In the genomic region with DNA sequence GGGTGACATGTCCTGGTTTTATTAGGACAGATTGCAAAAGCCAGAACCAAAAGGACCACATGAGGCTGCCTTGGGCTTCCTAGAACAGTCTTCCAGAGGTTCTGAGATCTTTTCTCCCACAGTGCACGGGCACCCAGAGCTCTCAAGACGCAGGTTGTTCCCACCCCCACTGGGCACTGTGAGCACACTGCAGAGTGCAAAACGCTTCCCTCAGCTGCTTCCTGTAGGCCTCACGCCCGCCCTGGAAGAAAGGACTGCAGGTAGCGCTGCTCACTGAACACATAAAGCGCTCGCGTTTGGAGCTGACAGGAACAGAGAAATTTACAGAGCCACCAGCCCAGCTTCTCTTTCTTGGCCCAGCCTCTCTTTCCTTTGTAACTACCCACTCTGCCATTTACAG, we compare ENCODE assay signal across 13 mouse cellular contexts.
DNase-seq lines count a peak whose midpoint lies in the region; TF ChIP-seq lines count a peak whose summit lies in the region.
"Had no signal": no experiment of that assay in that cellular context is flagged by ENCODE, and none has a peak within 500 bp of the region (broad histone marks: within the 10 kb centered on the region; RNA-seq: fewer than 3 reads in every experiment).

No protein-coding gene starts in this region.

- no peak for TF ChIP-seq POLR2A in brain, embryonic 14.5 days (IDR thresholded peaks at IDR 0.05; ENCODE audit: borderline replicate concordance, extremely low read depth, insufficient read depth, insufficient read length, poor library complexity, severe bottlenecking)

- no peak for TF ChIP-seq CTCF in brain, embryonic 14.5 days (IDR thresholded peaks at IDR 0.05; ENCODE audit: borderline replicate concordance, extremely low read depth, insufficient read depth, insufficient read length)

- DNase-seq in heart, adult 11 months: peak; percentile 71
- DNase-seq in heart, adult 9 months (ENCODE audit: low spot score in 2 of 2): no peak
- DNase-seq in testis, postnatal 10 days (ENCODE audit: low spot score): peak; percentile 37
- DNase-seq in testis, postnatal 14 days (ENCODE audit: low spot score): no peak
- peak; percentile 26 for DNase-seq in brain, embryonic 14.5 days (ENCODE audit: low read depth)
- DNase-seq in T-cell, adult 2 months (ENCODE audit: low spot score): no peak
- no peak for DNase-seq in spleen, postnatal 10 days (ENCODE audit: low spot score in 2 of 2)
- DNase-seq: adrenal gland, postnatal 14 days; cerebellum, adult 11 months; cerebellum, adult 8-10 months; cerebellum, postnatal 14 days; gastrocnemius, postnatal 14 days; heart, postnatal 14 days had no signal

Comparison
In these comparisons a context has a peak if more than half of its experiments do, and no peak if none do; other contexts are left out.
1. DNase-seq: peak in heart, adult 11 months (single experiment), testis, postnatal 10 days (single experiment) and brain, embryonic 14.5 days (single experiment); none in heart, adult 9 months (0 of 2), testis, postnatal 14 days (single experiment), T-cell, adult 2 months (single experiment) and spleen, postnatal 10 days (0 of 2).